Mouse (Mus musculus) heart, postnatal 0 days (tissue): ENCODE results near the gene Cux1.

Experiments used
- CTCF ChIP-seq: IDR thresholded peaks from 2 replicates; pipeline ENCODE4 v1.5.1; 2016; ENCODE audit warnings: antibody characterized with exemption, control low read depth, low read depth
- EP300 ChIP-seq: IDR thresholded peaks from 2 replicates; pipeline ENCODE4 v1.6.1; 2016; ENCODE audit warnings: antibody characterized with exemption, low read depth

GRCm38 (mm10) chr5:136526545-136526909 is 40.8 kb downstream of the Cux1 start:
- TF ChIP-seq CTCF (no peak), EP300 (no peak)
